Mouse (Mus musculus) CH12F3 (cell line): ENCODE measurements around the gene Cylc1.

ENCODE experiments used
- in situ Hi-C: fragments of 300-500 bp; cut with MboI; formaldehyde crosslinking; loops from 2 replicates; pipeline ENCODE4 v1.14.3; 2020; ENCODE audit warnings: low sequenced_read_pairs

Gene Cylc1

DNA sequence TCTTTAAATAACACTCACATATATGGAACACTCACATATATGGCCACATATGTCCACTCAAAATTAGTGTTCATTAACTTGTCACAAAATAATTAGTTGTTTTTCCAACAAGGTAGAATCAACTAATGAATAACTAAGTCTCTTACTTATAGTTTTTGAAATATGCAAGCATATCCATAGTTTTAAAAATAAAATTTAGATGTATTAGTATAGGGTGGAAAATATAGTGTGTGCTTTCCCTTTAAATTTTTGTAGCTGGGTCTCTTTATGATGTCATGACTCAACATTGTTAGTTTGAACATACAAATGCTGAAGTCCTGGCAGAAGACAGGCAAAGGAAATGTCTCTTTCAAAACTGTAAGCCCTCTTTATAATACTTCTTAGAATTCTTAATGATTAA, at the start of gene Cylc1:
Gene Cylc1, plus strand, starts transcription at position 301 of the 400 bp plus-strand sequence.
- in situ Hi-C loops = no loop called here

DNA sequence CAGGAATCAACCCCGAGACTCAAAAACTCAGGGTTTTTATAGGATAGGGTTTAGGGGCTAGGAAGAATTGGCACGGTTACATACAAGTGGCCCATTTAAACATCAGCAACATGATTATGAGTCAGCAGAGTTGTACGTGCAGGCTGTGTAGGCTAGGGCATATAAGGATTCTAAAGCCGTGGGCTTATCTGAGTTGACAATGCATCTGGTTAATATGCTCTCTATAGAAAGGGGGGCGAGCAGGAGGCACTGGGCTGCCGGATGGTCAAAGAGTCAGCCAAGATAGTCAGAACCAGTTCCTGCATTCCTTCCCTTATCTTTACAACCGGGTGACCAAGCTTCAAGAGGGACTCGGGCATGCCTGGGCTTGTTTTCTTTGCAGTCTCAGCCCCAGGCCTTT, 31.5 kb upstream of the Cylc1 start:
- in situ Hi-C loops = no loop called here

DNA sequence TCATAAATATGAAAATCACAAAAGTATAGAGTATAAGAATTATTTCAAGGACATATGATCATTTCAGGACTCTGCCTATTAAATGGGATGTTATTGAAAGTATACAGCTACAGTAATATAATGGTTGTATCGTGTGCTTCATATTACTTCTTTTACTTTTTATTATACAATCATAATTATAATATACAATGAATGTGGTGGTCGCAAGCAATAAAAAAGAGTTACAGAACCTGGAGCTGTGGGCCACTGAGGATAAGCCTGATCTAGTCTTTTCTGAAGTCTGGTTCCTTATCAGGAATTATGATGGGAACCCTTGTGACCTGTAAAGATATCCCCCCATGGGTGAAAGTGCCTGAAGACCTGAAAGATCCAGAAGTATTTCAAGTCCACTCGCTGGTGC, 57.8 kb downstream of the Cylc1 start, which contains the start of gene Gm10112:
Gene Gm10112, plus strand, starts transcription at position 301 of the 400 bp plus-strand sequence.
- in situ Hi-C loops = no loop called here
